Mouse (Mus musculus): ENCODE measurements around the gene Rnf2. TPM values are rescaled to one million over a fixed set of nuclear protein-coding genes. Genes with fewer than 3 reads are reported as not detected.

The Rnf2 gene
- polyA plus RNA-seq, 1 experiment, result 140 TPM

DNA sequence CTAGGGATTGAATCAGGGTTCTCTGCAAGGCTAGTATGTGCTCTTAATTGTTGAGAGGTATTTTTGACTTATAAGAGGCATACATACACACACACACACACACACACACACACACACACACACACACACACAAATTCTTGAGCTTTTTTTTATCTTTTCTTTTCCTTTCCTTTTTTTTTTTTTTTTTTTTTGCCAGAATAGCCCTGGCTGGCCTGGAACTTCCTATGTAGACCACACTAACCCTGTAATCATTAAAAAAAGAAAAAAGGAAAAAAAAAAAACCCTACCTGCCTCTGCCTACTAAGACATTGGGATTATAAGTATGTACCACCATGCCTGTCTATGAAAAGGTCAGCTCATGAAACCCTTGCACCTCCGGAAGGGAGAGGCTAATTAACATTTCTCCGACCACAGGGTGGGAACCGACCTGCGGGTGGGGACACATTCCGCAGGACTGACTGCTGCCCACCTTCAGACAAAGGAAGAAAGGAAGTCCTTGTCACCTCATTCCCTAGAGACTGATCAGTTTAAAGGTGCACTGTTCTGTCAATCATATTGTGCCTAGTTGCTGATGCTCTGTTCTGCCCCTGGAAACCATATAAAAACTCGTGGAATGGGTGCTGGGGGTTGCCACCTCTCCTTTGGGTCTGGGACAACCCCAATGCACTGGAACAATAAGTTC lies 43.2 kb upstream of the Rnf2 start:
- Histone ChIP-seq H3K4me3 (ENCODE audit: low read depth, low read length) (no peak overlapping the region), H3K9ac (ENCODE audit: low read depth, poor library complexity, severe bottlenecking) (no peak overlapping the region), H3K36me3 (ENCODE audit: control insufficient read depth, insufficient read depth, low read length, poor library complexity, severe bottlenecking) (no peaks in the 10 kb centered on the region), H3K27me3 (ENCODE audit: control insufficient read depth, insufficient read depth, low read length, poor library complexity, severe bottlenecking) (no peaks in the 10 kb centered on the region), H3K4me1 (ENCODE audit: control insufficient read depth, insufficient read depth, low read length) (peaks cover 2% of the 10 kb centered on the region), H3K9me3 (replicated peaks; ENCODE audit: control insufficient read depth, insufficient read depth, low read length, poor library complexity, severe bottlenecking) (no peaks in the 10 kb centered on the region), H3K27ac (ENCODE audit: insufficient read depth, low read length) (peak overlapping the region; percentile 76)
- TF ChIP-seq EP300 (IDR thresholded peaks at IDR 0.05; ENCODE audit: insufficient read depth, low read depth, low read length) (peak; percentile 97), CTCF (IDR thresholded peaks at IDR 0.05; ENCODE audit: low read depth, low read length) (no peak)

DNA sequence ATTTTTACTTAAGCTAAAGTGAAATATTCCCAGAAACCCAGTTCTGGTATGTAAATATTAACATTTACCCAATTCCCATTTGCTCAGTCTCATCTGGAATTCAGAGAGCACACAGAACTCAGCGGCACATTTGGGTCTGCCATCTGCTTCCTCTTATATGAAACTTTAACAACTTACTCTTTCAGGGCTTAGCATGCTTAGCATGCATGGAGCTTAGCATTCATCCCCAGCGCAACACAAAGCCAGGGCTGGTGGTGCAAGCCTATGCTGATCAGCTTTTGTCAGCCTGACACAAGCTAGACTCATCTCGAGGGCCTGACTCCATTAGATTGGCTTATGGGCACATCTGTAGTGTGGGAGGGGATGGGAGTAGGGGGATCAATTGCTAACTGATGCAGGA lies 25.9 kb upstream of the Rnf2 start:
- Histone ChIP-seq H3K9me3 (replicated peaks; ENCODE audit: control insufficient read depth, insufficient read depth, low read length, poor library complexity, severe bottlenecking) (no peaks in the 10 kb centered on the region), H3K27me3 (ENCODE audit: control insufficient read depth, insufficient read depth, low read length, poor library complexity, severe bottlenecking) (no peaks in the 10 kb centered on the region), H3K27ac (ENCODE audit: insufficient read depth, low read length) (no peak overlapping the region), H3K36me3 (ENCODE audit: control insufficient read depth, insufficient read depth, low read length, poor library complexity, severe bottlenecking) (no peaks in the 10 kb centered on the region), H3K4me1 (ENCODE audit: control insufficient read depth, insufficient read depth, low read length) (no peaks in the 10 kb centered on the region), H3K4me3 (ENCODE audit: low read depth, low read length) (no peak overlapping the region), H3K9ac (ENCODE audit: low read depth, poor library complexity, severe bottlenecking) (no peak overlapping the region)
- TF ChIP-seq CTCF (IDR thresholded peaks at IDR 0.05; ENCODE audit: low read depth, low read length) (no peak), EP300 (IDR thresholded peaks at IDR 0.05; ENCODE audit: insufficient read depth, low read depth, low read length) (no peak), POLR2A (IDR thresholded peaks at IDR 0.05; ENCODE audit: insufficient read depth, low read length) (no peak)

GRCm38 (mm10) chr1:151517571-151518250 lies 17.0 kb upstream of the Rnf2 start:
- Histone ChIP-seq H3K4me3 (ENCODE audit: low read depth, low read length) (no peak overlapping the region), H3K36me3 (ENCODE audit: control insufficient read depth, insufficient read depth, low read length, poor library complexity, severe bottlenecking) (no peaks in the 10 kb centered on the region)

DNA sequence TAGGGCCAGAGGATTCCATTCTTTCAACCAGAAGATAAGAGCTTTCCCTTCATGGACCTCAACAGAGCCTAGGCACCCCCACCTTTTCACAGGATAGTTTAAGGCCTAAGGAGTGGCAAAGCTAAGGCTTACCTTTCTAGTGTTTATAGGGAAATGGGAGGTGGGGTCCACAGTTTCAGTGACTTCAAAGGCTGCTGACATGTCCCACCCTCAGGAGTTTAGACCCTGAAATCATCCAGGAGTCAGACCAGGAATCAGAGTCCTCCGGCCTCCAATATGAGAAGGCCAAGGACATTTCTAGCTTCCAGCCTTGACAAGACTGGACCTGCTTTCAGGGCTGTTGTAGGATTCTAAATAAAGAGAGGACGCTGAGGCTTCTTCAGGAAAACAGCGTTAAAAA lies 16.1 kb upstream of the Rnf2 start:
- TF ChIP-seq EP300 (IDR thresholded peaks at IDR 0.05; ENCODE audit: insufficient read depth, low read depth, low read length) (no peak), CTCF (IDR thresholded peaks at IDR 0.05; ENCODE audit: low read depth, low read length) (no peak), POLR2A (IDR thresholded peaks at IDR 0.05; ENCODE audit: insufficient read depth, low read length) (no peak)
- peaks cover 5% of the 10 kb centered on the region for H3K4me1 ChIP-seq (ENCODE audit: control insufficient read depth, insufficient read depth, low read length)
- no peaks in the 10 kb centered on the region for H3K9me3 ChIP-seq (replicated peaks; ENCODE audit: control insufficient read depth, insufficient read depth, low read length, poor library complexity, severe bottlenecking)
- H3K4me3 ChIP-seq (ENCODE audit: low read depth, low read length), result no peak overlapping the region
- H3K9ac ChIP-seq (ENCODE audit: low read depth, poor library complexity, severe bottlenecking), result no peak overlapping the region
- no peaks in the 10 kb centered on the region for H3K36me3 ChIP-seq (ENCODE audit: control insufficient read depth, insufficient read depth, low read length, poor library complexity, severe bottlenecking)
- H3K27ac ChIP-seq (ENCODE audit: insufficient read depth, low read length), result no peak overlapping the region
- no peaks in the 10 kb centered on the region for H3K27me3 ChIP-seq (ENCODE audit: control insufficient read depth, insufficient read depth, low read length, poor library complexity, severe bottlenecking)

More at GRCm38 (mm10) chr1:151517571-151518250, 17.0 kb upstream of the Rnf2 start:
- H3K9me3 ChIP-seq (replicated peaks; ENCODE audit: control insufficient read depth, insufficient read depth, low read length, poor library complexity, severe bottlenecking), result no peaks in the 10 kb centered on the region
- TF ChIP-seq CTCF (IDR thresholded peaks at IDR 0.05; ENCODE audit: low read depth, low read length), result no peak
- no peak for TF ChIP-seq EP300 (IDR thresholded peaks at IDR 0.05; ENCODE audit: insufficient read depth, low read depth, low read length)
- TF ChIP-seq POLR2A (IDR thresholded peaks at IDR 0.05; ENCODE audit: insufficient read depth, low read length), result no peak
- no peaks in the 10 kb centered on the region for H3K27me3 ChIP-seq (ENCODE audit: control insufficient read depth, insufficient read depth, low read length, poor library complexity, severe bottlenecking)
- H3K27ac ChIP-seq (ENCODE audit: insufficient read depth, low read length), result no peak overlapping the region
- H3K4me1 ChIP-seq (ENCODE audit: control insufficient read depth, insufficient read depth, low read length), result peaks cover 4% of the 10 kb centered on the region
- H3K9ac ChIP-seq (ENCODE audit: low read depth, poor library complexity, severe bottlenecking), result no peak overlapping the region

GRCm38 (mm10) chr1:151515733-151516132 lies 15.0 kb upstream of the Rnf2 start:
- peaks cover 6% of the 10 kb centered on the region for H3K4me1 ChIP-seq (ENCODE audit: control insufficient read depth, insufficient read depth, low read length)
- H3K9me3 ChIP-seq (replicated peaks; ENCODE audit: control insufficient read depth, insufficient read depth, low read length, poor library complexity, severe bottlenecking), result no peaks in the 10 kb centered on the region
- no peaks in the 10 kb centered on the region for H3K36me3 ChIP-seq (ENCODE audit: control insufficient read depth, insufficient read depth, low read length, poor library complexity, severe bottlenecking)
- H3K27ac ChIP-seq (ENCODE audit: insufficient read depth, low read length), result no peak overlapping the region
- no peaks in the 10 kb centered on the region for H3K27me3 ChIP-seq (ENCODE audit: control insufficient read depth, insufficient read depth, low read length, poor library complexity, severe bottlenecking)
- TF ChIP-seq CTCF (IDR thresholded peaks at IDR 0.05; ENCODE audit: low read depth, low read length) (no peak), EP300 (IDR thresholded peaks at IDR 0.05; ENCODE audit: insufficient read depth, low read depth, low read length) (peak; percentile 59)
- no peak overlapping the region for H3K9ac ChIP-seq (ENCODE audit: low read depth, poor library complexity, severe bottlenecking)
- no peak overlapping the region for H3K4me3 ChIP-seq (ENCODE audit: low read depth, low read length)

DNA sequence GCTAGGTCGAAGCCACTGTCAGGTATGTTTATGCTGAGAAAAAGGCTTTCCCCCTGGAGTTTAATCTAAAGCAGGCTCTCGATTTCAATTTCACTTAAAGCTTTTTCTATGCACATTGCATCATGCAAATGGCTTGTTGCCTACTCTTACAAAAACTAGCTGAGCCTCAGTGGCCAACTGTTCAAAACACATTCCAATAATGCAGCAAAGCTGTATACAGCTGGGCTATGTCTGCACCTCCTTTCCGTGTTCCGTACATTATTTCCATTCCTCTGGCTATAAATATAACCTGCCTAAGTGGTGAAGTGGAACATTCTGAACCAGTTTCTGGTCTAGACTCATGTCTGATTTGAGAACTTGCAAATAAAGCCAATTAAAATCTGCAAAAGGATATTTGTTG lies 13.4 kb upstream of the Rnf2 start:
- Histone ChIP-seq H3K27me3 (ENCODE audit: control insufficient read depth, insufficient read depth, low read length, poor library complexity, severe bottlenecking) (no peaks in the 10 kb centered on the region), H3K4me1 (ENCODE audit: control insufficient read depth, insufficient read depth, low read length) (peaks cover 6% of the 10 kb centered on the region), H3K9ac (ENCODE audit: low read depth, poor library complexity, severe bottlenecking) (no peak overlapping the region), H3K36me3 (ENCODE audit: control insufficient read depth, insufficient read depth, low read length, poor library complexity, severe bottlenecking) (no peaks in the 10 kb centered on the region), H3K4me3 (ENCODE audit: low read depth, low read length) (no peak overlapping the region), H3K9me3 (replicated peaks; ENCODE audit: control insufficient read depth, insufficient read depth, low read length, poor library complexity, severe bottlenecking) (no peaks in the 10 kb centered on the region), H3K27ac (ENCODE audit: insufficient read depth, low read length) (no peak overlapping the region)
- no peak for TF ChIP-seq POLR2A (IDR thresholded peaks at IDR 0.05; ENCODE audit: insufficient read depth, low read length)
- TF ChIP-seq CTCF (IDR thresholded peaks at IDR 0.05; ENCODE audit: low read depth, low read length), result no peak

All from ES-Bruce4 (cell line).